Mouse (Mus musculus): ENCODE measurements around the gene Tbc1d2b. TPM values are rescaled to one million over a fixed set of nuclear protein-coding genes. Genes with fewer than 3 reads are reported as not detected.

Tbc1d2b gene
- polyA plus RNA-seq, 1 experiment from 2014 or later, result 6.1 TPM

DNA sequence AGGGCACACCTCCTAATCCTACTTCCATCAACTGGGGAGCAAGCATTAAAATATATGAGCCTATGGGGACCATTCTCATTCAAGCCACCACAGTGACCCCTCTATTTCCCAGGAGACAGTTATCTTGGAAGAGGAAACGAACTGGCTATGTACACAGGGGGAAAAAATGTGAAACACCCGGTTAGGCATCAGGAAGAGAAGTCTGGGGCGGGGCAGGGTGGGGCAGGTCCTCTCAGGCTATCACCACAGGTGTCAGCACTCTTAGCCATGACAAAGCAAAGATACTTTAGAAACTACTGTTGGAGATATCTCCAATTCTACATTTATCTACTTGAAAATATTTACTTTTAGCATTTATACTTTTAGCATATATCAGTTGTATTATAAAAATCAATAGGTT lies 8.5 kb downstream of the Tbc1d2b start:
- Histone ChIP-seq H3K36me3 (no peaks in the 10 kb centered on the region), H3K27ac (replicated peaks) (no peak overlapping the region), H3K27me3 (no peaks in the 10 kb centered on the region), H3K9me3 (no peaks in the 10 kb centered on the region), H3K4me3 (no peak overlapping the region), H3K4me1 (no peaks in the 10 kb centered on the region), H3K4me2 (replicated peaks) (no peak overlapping the region), H3K9ac (replicated peaks) (no peak overlapping the region)
- 87% methylated on average over 3 of the region's 3 CpGs for WGBS
- no peak for ATAC-seq (replicated peaks)

DNA sequence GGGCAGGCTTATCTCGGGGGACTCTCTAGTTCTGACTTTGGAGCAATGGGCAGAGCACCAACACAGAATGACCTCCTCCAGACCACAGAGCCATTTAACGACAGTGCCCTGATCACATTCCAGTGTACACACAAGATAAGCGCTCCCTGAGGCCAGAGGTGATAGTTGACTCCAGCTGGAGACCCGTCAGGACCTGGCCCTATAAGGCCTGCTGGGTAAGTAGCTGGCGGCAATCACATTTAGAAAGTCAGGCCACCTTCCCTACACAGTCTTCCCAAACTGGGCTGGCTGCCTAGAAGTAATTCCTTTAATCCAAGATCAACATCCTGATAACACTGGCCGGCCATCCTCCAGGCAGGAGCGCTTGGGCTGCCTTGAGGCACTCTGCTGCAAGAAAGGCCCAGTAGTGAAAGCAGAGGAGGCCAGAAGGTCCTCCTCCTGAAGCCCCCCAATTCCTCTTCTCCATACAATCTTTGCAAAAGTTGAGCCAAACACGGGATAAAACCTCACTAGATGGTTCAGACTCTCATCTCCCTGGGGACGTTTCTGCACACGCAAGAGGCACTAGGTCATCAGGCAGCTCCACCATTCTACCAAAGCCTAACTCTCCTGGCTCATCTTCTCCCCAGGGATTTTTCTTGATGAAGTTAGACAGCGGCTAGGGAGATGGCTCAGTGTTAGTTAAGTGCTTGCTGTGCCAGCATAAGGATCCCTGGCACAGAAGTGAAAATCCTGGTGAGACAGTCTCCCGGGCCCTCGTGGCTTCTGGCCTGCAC lies 9.8 kb downstream of the Tbc1d2b start:
- Histone ChIP-seq H3K27ac (replicated peaks) (no peak overlapping the region), H3K36me3 (no peaks in the 10 kb centered on the region), H3K4me1 (no peaks in the 10 kb centered on the region), H3K27me3 (no peaks in the 10 kb centered on the region), H3K4me3 (no peak overlapping the region), H3K4me2 (replicated peaks) (no peak overlapping the region), H3K9ac (replicated peaks) (no peak overlapping the region), H3K9me3 (no peaks in the 10 kb centered on the region)
- WGBS, result 78% methylated on average over 13 of the region's 13 CpGs
- ATAC-seq (replicated peaks), result no peak

DNA sequence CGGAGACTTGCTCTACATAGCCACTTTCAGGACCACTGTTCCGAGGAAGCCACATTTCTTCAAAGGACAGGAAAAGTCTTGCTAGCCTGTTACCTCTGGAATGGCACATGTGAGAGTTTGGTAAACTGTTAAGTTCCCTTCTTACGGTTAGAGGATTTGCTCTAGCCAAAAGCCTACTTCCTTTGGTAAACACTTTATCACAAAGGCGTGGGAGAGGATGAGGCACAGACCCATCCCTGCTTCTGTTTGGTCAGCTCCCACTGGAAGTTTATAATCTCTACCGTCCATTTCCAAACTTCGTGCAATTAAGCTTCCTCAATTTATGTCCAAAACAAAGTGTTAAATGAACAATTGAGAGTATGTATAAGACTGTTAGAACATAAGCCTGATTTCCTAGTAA lies 10.5 kb downstream of the Tbc1d2b start:
- no peaks in the 10 kb centered on the region for H3K36me3 ChIP-seq
- no peak overlapping the region for H3K4me2 ChIP-seq (replicated peaks)
- H3K4me1 ChIP-seq, result no peaks in the 10 kb centered on the region
- no peak overlapping the region for H3K4me3 ChIP-seq
- H3K9ac ChIP-seq (replicated peaks), result no peak overlapping the region
- H3K27ac ChIP-seq (replicated peaks), result no peak overlapping the region
- no peaks in the 10 kb centered on the region for H3K27me3 ChIP-seq
- WGBS, result 91% methylated on average over 6 of the region's 6 CpGs
- H3K9me3 ChIP-seq, result no peaks in the 10 kb centered on the region
- no peak for ATAC-seq (replicated peaks)

DNA sequence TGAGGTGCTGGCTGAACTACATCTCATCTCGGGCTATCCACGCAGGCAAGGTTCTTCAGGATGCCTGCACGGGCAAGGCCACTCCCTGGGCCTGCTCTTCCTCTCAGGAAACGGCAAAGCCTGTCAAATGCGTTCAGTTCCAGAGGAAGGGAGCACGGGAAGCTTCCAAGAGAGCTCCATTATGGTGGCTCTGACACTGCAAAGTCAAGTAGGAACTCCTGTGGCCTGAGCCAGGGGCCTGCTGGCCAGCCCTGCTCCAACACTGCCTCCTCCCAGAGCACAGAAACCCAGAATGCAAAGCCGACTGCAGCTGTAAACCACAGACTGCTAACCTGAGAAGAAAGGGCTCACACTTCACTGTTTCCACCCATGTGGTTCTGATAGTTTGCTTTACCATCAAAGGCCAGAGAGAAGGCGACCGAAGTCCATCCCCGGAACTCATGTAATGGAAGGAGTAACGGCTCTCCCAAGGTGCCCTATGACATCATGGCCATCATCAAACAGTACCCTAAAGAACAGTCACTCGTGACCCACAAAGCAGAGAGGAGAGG lies 11.1 kb downstream of the Tbc1d2b start:
- H3K4me1 ChIP-seq, result no peaks in the 10 kb centered on the region
- H3K36me3 ChIP-seq, result no peaks in the 10 kb centered on the region
- no peak overlapping the region for H3K4me2 ChIP-seq (replicated peaks)
- WGBS, result 94% methylated on average over 12 of the region's 12 CpGs
- no peak overlapping the region for H3K4me3 ChIP-seq
- ATAC-seq (replicated peaks), result no peak
- no peak overlapping the region for H3K9ac ChIP-seq (replicated peaks)
- H3K27me3 ChIP-seq, result no peaks in the 10 kb centered on the region
- H3K9me3 ChIP-seq, result no peaks in the 10 kb centered on the region
- H3K27ac ChIP-seq (replicated peaks), result no peak overlapping the region

DNA sequence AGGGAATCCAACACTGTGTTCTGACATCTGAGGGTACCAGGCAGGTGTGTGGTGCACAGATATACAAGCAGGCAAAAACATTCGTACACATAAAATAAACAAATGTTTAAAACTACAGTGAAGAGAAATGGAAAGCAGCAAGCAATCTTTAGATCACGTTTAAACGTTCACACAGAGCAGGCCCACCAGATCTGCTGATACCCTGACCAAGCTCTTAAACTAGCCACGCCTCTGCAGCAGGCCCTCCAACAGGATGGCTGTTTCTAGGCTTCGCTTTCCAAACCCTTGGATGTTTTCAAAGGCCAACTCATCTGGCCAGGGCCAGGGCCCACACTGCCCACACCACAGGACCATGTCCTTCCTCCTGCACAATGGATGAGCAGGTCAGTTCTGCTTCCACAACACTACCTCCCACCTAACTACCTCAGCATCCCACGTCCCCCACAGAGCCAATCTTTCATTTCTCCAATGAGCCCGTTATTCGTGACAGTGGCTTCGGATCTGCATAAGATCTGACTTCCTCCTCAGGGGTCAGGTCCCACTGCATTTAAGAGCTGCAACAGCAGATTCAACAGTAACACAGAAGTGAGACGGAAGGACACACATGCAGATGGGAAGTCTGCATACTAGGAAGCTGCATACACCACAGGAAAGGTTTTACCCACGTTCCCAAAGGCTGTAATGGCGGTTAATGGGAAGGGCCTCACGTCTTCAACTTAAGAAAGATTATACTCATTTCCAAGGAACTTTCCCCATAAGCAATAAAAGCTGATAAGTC lies 12.7 kb downstream of the Tbc1d2b start:
- Histone ChIP-seq H3K36me3 (no peaks in the 10 kb centered on the region), H3K27me3 (no peaks in the 10 kb centered on the region), H3K4me1 (no peaks in the 10 kb centered on the region), H3K27ac (replicated peaks) (no peak overlapping the region), H3K4me2 (replicated peaks) (no peak overlapping the region), H3K9me3 (no peaks in the 10 kb centered on the region), H3K4me3 (no peak overlapping the region), H3K9ac (replicated peaks) (no peak overlapping the region)
- 90% methylated on average over 13 of the region's 13 CpGs for WGBS
- no peak for ATAC-seq (replicated peaks)

DNA sequence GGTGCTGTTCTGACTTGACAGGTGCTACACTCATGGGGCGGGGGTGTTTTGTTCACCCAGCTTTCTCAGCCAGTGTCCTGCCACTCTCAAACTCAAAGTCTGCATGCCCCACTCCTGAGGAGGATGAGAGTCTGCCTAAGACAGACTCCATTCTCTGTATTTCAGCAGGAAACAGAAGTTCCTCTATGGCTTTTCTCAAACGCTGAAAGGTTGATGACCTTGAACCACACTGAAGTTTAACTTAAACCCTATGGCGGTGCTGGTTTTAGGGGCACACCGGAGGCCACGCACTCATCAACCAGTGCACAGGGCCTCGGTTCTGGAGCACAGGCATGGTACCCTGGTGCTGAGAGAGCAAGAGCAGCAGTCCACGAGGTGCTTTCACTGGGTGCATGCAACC lies 13.4 kb downstream of the Tbc1d2b start:
- no peaks in the 10 kb centered on the region for H3K36me3 ChIP-seq
- no peak overlapping the region for H3K4me3 ChIP-seq
- WGBS, result 82% methylated on average over 7 of the region's 7 CpGs
- H3K4me1 ChIP-seq, result no peaks in the 10 kb centered on the region
- no peaks in the 10 kb centered on the region for H3K27me3 ChIP-seq
- H3K9me3 ChIP-seq, result no peaks in the 10 kb centered on the region
- no peak overlapping the region for H3K4me2 ChIP-seq (replicated peaks)
- no peak overlapping the region for H3K27ac ChIP-seq (replicated peaks)
- H3K9ac ChIP-seq (replicated peaks), result no peak overlapping the region
- no peak for ATAC-seq (replicated peaks)

DNA sequence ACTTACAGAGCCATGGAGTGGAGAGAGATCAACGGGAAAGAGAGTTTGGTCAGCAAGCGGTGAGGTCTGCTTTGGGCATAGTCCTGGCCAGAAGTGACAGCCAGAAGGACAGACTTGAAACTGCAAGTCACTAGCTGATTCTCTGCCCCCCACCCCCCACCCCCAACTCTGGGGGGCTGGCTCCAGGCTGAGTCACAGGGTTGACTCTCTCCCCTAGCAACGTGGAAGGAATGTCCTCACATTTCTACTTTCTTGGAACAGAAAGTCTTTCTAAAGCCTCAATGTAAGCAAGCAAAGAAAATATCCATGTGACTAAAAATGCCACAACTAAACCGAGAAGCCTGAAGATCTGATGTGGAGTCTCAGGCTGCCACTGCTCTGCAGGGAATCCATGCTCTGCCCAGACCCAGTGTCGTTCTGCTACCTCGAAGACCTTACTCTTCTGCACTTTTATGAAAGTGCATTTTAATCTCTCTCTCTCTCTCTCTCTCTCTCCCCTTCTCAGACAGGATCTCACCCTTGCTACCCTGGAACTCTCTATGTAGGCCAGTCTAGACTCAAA lies 14.7 kb downstream of the Tbc1d2b start:
- Histone ChIP-seq H3K4me1 (no peaks in the 10 kb centered on the region), H3K9ac (replicated peaks) (no peak overlapping the region), H3K27me3 (no peaks in the 10 kb centered on the region), H3K4me2 (replicated peaks) (no peak overlapping the region), H3K4me3 (no peak overlapping the region), H3K27ac (replicated peaks) (no peak overlapping the region), H3K9me3 (no peaks in the 10 kb centered on the region), H3K36me3 (no peaks in the 10 kb centered on the region)
- ATAC-seq (replicated peaks), result no peak
- WGBS, result 54% methylated on average over 6 of the region's 6 CpGs

DNA sequence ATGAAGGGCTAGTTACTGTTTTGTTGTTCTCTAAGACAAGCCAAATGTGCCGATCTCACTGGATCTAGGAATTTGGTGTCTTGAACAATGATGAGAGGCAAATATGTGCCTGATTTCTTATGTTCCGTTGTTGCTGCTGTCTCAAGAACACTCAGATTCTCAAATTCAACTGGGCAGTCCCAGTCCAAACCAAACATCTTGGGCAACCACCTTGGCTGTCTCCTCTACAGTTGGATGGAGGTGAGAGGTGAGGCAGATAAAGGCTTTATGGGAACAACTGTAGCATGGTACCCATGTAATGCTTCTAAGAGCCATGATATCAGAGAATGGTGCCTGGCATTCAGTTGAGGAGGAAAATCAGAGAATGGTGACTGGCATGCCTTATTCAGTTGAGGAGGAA lies 17.4 kb downstream of the Tbc1d2b start:
- Histone ChIP-seq H3K27ac (replicated peaks) (no peak overlapping the region), H3K4me1 (no peaks in the 10 kb centered on the region), H3K27me3 (no peaks in the 10 kb centered on the region), H3K9me3 (no peaks in the 10 kb centered on the region), H3K36me3 (no peaks in the 10 kb centered on the region), H3K9ac (replicated peaks) (no peak overlapping the region), H3K4me2 (replicated peaks) (no peak overlapping the region), H3K4me3 (no peak overlapping the region)
- 94% methylated on average over 2 of the region's 2 CpGs for WGBS
- no peak for ATAC-seq (replicated peaks)

DNA sequence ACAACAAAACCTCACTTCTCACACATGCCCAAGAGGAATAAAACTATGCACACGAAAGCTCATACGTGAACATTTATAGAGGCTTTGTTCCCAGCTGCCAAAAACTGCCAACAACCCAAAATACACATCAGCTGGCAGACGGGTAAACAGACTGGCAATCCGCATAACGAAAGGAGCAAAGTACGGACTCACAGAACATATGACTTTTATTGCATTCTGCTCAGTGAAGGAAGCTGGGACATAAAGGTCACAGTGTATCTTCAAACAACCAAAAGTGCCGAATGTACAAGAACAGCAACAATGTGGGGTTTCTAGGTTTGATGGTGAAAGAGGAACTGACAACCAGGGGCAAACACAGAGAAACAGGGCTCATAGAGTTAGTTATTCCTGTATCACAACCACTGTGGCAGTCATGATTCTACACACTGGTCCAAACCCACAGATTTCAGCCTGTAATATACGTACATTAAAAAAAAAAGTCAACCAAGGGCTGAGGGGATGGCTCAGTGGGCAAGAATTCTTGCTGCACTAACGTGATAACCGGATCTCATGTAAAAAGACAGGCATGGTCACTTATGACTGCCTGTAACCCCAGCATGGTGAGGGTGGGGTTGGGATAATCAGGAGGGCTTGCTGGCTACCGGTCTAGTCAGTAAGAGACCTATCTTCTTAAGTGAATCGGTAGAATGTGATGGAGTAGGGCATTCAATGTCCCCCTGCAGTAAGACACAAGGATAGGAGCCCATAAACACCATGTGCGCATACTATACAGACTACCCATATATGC lies 19.4 kb downstream of the Tbc1d2b start:
- Histone ChIP-seq H3K9ac (replicated peaks) (no peak overlapping the region), H3K4me1 (no peaks in the 10 kb centered on the region), H3K4me2 (replicated peaks) (no peak overlapping the region), H3K36me3 (no peaks in the 10 kb centered on the region), H3K9me3 (no peaks in the 10 kb centered on the region), H3K27ac (replicated peaks) (no peak overlapping the region), H3K4me3 (no peak overlapping the region), H3K27me3 (no peaks in the 10 kb centered on the region)
- no peak for ATAC-seq (replicated peaks)
- 77% methylated on average over 13 of the region's 13 CpGs for WGBS

DNA sequence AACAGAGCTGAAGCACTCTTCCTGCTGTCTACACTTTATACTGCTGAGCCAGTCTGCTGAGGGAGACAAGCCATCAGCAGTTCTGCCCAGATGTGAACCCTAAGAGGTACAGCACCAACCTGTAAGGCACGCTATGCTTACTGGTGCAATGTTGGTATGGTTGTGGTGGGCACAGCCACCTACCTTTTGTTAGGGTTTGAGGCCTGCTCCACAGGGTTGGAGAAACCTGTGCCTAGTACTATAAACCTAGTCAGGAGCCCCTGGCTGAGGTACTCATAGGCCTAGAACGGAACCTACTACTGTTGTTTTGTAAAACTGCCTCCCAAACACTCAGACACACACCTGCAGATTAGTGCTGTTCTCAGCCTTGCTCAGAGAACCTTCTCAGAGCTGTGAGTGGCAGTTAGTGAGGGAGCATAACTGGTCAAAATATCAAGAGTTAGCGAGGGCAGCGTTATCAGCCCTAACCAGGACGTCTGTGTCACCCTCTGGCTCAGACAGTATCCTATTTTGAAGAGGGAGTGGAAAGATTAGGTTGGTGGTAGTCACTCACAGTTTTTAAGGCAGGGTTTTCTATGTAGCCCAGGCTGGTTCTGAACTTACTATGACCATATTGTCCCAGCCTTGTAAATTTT lies 20.3 kb downstream of the Tbc1d2b start:
- H3K4me1 ChIP-seq, result no peaks in the 10 kb centered on the region

DNA sequence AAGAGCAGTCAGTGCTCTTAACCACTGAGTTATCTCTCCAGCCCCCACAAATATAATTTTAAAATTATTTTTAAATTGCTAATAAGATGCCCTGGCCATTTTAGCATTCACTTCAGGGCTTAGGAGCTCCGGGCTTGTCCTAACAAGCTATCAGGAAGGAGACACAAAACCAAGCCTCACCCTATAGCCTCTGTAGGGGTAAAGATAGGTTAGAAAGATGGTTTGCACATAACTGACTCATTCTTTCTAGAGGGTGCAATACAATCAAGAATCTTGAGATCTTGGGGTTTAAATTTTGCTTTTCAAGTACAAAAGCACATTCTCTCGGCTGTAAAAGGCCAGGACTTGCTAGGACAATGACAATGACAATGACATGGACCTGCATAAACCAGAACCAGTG lies 21.6 kb downstream of the Tbc1d2b start:
- ATAC-seq (replicated peaks), result no peak
- H3K4me1 ChIP-seq, result no peaks in the 10 kb centered on the region
- H3K4me2 ChIP-seq (replicated peaks), result no peak overlapping the region
- H3K27me3 ChIP-seq, result no peaks in the 10 kb centered on the region
- H3K9me3 ChIP-seq, result no peaks in the 10 kb centered on the region
- 87% methylated on average over 2 of the region's 2 CpGs for WGBS
- H3K27ac ChIP-seq (replicated peaks), result no peak overlapping the region
- H3K9ac ChIP-seq (replicated peaks), result no peak overlapping the region
- H3K4me3 ChIP-seq, result no peak overlapping the region
- no peaks in the 10 kb centered on the region for H3K36me3 ChIP-seq

More for the DNA sequence above, 20.3 kb downstream of the Tbc1d2b start:
- 91% methylated on average over 5 of the region's 5 CpGs for WGBS
- Histone ChIP-seq H3K27me3 (no peaks in the 10 kb centered on the region), H3K9ac (replicated peaks) (no peak overlapping the region), H3K4me3 (no peak overlapping the region), H3K27ac (replicated peaks) (no peak overlapping the region), H3K9me3 (no peaks in the 10 kb centered on the region), H3K36me3 (no peaks in the 10 kb centered on the region), H3K4me2 (replicated peaks) (no peak overlapping the region)
- ATAC-seq (replicated peaks), result 0 out of 2 replicates have a peak, but pooled peaks have one; percentile 21

Data from forebrain, embryonic 15.5 days (tissue).